Mouse (Mus musculus): ENCODE measurements around the gene Gm11554.
"Not testable (repeated sequence)": the region's sequence is repeated elsewhere in the genome, so short reads cannot be mapped to it uniquely, and the experiment has no call there.

Gm11554 gene

DNA sequence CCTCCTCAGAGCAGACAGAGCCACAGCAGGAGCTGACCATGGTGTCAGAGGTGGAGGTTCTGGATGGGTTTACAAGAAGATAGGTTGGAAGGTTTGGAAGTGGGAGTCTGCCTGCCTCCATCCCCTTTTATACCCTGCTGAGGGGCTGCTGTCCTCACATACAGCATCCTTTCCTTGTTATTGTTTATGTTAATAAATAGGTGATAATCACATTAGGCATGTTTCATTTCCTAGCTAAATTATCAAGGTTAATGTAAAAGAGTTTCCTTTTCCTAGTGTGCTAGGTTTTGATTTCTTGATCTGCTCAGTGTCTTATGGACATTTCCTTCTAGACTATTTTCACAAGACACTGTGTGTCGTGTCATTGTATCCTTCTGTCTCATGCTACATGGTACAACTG, at the start of gene Gm11554:
TSS of gene Gm11554 (minus strand) at position 101 of the 400 bp plus-strand sequence.
- DNase-seq (ENCODE audit: low spot score in 2 of 2) = not testable (repeated sequence)

DNA sequence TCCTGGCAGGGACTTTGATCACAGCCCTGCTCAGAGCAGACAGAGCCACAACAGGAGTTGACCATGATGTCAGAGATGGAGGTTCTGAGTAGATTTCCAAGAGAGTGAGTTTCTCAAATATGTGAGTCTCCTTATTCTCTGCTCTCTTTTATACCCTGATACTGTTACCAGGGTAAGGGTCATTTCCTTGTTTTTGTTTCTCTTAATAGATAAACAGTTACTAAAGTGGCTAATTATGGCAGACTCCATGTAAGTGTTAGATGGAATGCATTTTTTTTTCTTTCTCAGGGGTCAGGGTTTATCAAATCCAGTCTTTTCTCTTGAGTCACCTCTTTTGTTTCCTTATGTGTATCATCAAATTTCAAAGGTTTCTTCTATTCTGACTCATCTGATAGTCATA, 47.3 kb upstream of the Gm11554 start, which contains the start of gene Krtap4-16:
TSS of gene Krtap4-16 (minus strand) at position 101 of the 400 bp plus-strand sequence.
- no peak for DNase-seq (ENCODE audit: low spot score in 2 of 2)

DNA sequence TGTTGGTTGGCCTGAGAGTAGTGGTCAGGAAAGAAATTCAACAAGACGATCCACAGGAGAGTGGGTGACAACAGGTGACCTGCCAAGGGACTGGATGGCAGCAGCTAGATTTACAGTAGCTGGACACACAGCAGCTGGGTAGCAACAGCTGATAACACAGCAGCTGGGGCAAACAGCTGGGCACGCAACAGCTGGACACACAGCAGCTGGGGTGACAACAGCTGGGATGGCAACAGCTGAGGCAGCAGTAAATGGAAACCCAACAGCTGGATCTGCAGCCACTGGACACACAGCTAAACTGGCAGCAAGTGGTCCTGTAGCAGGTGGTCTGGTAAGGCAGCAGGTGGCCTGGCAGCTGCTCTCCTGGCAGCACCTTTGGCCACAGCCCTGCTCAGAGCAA, 42.5 kb upstream of the Gm11554 start:
- no peak for DNase-seq (ENCODE audit: low spot score in 2 of 2)

DNA sequence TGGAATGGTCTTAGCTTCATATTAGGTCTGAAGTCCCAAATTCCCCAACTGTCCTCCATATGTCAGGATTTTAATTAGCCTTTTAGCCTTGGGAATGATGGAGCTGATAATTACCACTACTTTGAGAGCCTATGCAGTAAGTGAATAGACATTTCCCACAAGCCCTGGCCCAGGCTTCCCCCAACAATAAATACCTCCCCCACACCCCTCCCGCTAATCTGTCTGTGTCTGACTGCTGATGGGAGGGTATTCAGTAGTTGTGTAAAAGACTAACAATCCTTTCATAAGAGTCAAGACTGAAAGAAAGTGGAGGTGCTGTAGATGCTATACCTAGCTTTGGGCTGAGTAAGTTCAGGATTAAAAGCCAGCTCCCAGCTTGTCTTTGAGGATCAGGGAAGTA, 37.9 kb upstream of the Gm11554 start:
- no peak for DNase-seq (ENCODE audit: low spot score in 2 of 2)

DNA sequence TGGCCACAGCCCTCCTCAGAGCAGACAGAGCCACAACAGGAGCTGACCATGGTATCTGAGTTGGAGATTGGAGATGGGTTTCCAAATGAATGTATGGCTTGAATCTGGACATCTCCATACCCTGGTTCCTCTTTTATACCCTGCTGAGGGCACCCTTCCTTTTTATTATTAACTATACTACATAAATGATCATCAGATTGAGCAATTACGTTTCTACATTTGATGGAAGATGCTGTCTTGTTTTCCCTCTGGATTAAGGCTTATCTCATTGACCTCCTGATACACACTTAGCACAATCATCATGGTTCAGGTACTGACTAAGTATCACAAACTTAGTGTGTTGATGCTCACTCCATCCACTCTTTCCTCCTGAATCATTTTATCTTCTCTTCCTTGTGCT, 33.7 kb upstream of the Gm11554 start, which contains the start of gene 2300003K06Rik:
TSS of gene 2300003K06Rik (minus strand) at position 101 of the 400 bp plus-strand sequence.
- DNase-seq (ENCODE audit: low spot score in 2 of 2) = no peak

DNA sequence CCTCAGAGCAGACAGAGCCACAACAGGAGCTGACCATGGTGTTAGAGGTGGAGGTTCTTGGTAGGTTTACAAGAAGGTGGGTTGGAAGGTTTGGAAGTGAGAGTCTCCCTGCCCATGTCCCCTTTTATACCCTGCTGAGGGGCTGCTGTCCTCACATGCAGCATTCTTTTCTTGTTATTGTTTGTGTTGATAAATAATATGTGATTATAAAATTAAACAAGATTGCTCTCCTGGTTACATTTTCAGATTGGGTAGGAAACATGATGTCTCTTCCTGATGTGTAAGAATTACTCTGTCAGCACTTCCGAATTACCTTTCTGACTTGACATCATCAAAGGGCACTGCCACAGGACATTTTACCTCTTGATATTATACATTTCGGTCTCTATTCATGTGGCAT, 11.3 kb upstream of the Gm11554 start, which contains the start of gene Gm11564:
TSS of gene Gm11564 (minus strand) at position 101 of the 400 bp plus-strand sequence.
- not testable (repeated sequence) for DNase-seq (ENCODE audit: low spot score in 2 of 2)

DNA sequence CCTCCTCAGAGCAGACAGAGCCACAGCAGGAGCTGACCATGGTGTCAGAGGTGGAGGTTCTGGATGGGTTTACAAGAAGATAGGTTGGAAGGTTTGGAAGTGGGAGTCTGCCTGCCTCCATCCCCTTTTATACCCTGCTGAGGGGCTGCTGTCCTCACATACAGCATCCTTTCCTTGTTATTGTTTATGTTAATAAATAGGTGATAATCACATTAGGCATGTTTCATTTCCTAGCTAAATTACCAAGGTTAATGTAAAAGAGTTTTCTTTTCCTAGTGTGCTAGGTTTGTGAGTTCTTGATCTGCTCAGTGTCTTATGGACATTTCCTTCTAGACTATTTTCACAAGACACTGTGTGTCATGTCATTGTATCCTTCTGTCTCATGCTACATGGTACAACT, 5.5 kb upstream of the Gm11554 start, which contains the start of gene Krtap4-13:
TSS of gene Krtap4-13 (minus strand) at position 101 of the 400 bp plus-strand sequence.
- DNase-seq (ENCODE audit: low spot score in 2 of 2) = not testable (repeated sequence)

DNA sequence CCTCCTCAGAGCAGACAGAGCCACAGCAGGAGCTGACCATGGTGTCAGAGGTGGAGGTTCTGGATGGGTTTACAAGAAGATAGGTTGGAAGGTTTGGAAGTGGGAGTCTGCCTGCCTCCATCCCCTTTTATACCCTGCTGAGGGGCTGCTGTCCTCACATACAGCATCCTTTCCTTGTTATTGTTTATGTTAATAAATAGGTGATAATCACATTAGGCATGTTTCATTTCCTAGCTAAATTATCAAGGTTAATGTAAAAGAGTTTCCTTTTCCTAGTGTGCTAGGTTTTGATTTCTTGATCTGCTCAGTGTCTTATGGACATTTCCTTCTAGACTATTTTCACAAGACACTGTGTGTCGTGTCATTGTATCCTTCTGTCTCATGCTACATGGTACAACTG, 5.4 kb downstream of the Gm11554 start, which contains the start of gene Gm11569:
TSS of gene Gm11569 (minus strand) at position 101 of the 400 bp plus-strand sequence.
- DNase-seq (ENCODE audit: low spot score in 2 of 2) = not testable (repeated sequence)

DNA sequence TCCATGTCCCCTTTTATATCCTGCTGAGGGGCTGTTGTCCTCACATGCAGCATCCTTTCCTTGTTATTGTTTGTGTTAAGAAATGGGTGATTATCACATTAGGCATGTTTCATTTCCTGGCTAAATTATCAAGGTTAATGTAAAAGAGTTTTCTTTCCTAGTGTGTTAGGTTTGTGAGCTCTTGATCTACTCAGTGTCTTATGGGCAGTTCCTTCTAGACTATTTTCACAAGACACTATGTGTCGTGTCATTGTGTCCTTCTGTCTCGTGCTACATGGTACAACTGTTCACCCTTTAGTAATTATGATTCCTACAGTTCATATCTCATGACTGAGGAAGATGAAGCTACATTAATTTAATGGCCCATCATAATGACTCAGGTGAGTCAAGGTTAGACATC, 10.9 kb downstream of the Gm11554 start, which contains the start of gene Gm11596:
TSS of gene Gm11596 (minus strand) at position 101 of the 400 bp plus-strand sequence.
- DNase-seq (ENCODE audit: low spot score in 2 of 2) = no peak

DNA sequence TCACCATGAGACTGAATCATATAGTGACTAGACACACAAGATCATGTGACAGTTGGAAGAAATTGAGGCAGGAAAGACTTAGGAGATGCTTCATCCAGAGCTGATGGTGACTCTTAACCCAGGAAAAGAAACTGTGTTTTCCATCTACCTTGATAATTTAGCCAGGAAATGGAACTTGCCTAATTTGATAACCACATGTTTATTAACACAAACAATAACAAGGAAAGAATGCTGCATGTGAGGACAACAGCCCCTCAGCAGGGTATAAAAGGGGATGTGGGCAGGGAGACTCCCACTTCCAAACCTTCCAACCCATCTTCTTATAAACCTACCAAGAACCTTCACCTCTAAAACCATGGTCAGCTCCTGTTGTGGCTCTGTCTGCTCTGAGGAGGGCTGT, 19.3 kb downstream of the Gm11554 start, which contains the start of gene Krtap4-9:
TSS of gene Krtap4-9 (plus strand) at position 301 of the 400 bp plus-strand sequence.
- not testable (repeated sequence) for DNase-seq (ENCODE audit: low spot score in 2 of 2)

DNA sequence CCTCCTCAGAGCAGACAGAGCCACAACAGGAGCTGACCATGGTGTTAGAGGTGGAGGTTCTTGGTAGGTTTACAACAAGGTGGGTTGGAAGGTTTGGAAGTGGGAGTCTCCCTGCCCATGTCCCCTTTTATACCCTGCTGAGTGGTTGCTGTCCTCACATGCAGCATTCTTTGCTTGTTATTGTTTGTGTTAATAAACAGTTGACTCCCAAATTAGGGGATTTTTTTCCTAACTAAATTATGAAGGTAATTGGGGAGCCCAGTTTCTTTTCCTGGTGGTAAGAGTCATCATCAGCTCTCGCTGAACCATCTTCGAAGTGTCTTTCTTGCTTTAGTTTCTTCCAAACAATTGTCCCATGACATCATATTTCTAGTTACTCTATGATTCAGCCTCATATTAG, 23.6 kb downstream of the Gm11554 start, which contains the start of gene Krtap4-8:
TSS of gene Krtap4-8 (minus strand) at position 101 of the 400 bp plus-strand sequence.
- no peak for DNase-seq (ENCODE audit: low spot score in 2 of 2)

DNA sequence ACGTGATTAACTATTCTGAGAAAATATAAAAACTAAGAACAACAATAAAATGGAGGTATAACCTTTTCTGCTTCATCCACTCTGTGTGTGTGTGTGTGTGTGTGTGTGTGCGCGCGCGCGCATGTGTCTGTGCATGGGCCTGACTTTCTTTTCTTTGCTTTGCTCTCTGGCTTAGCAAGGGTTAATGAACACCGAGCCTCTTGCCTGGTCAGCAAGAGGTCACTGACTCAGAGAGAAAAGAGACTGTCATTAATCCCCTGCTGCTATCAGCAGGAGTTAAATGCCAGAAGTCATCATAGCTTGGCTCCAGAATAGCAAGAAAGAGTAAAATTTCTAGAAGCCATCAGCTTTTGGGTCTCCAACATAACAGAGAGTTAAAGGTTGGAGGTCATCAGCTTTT, 25.8 kb downstream of the Gm11554 start:
- DNase-seq (ENCODE audit: low spot score in 2 of 2) = no peak

DNA sequence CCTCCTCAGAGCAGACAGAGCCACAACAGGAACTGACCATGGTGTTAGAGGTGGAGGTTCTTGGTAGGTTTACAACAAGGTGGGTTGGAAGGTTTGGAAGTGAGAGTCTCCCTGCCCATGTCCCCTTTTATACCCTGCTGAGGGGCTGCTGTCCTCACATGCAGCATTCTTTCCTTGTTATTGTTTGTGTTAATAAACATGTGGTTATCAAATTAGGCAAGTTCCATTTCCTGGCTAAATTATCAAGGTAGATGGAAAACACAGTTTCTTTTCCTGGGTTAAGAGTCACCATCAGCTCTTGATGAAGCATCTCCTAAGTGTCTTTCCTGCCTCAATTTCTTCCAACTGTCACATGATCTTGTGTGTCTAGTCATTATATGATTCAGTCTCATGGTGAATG, 31.4 kb downstream of the Gm11554 start, which contains the start of gene Gm11595:
TSS of gene Gm11595 (minus strand) at position 101 of the 400 bp plus-strand sequence.
- not testable (repeated sequence) for DNase-seq (ENCODE audit: low spot score in 2 of 2)

DNA sequence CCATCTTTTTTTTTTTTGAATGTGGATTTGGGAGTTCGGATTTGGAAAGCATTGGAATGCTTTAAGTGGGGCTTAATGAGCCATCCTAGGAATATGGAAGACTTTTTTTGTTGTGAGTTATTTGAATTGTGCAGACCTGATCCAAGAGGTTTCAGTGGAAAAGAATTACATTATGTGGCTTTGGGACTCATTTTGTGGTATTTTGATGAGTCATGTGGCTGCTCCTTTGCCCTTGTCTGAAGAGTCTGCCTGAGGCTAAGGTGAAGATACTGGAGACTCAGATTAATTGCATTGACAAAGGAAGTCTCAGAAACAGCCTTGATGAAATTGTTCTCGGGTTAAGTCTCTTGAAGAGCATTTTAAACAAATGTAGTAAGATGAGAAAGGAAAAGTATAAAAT, 35.8 kb downstream of the Gm11554 start:
- DNase-seq (ENCODE audit: low spot score in 2 of 2) = no peak

DNA sequence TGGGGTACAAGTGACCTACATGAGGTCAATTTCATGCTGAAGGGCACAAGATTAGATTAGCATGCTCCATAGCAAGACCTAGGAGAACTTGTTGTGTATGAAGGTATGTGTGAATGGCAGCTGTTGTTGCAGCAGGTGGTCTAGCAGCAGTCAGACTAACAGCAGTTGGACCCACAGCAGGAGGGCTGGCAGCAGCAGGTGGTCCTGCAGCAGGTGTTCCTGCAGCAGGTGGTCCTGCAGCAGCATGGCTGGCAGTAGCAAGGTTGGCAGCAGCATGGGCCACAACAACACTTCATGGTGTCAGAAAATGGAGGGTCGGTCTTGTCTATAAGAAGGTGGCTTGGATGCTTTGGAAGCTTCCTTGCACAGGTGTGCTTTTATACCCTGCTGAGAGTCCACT, 45.4 kb downstream of the Gm11554 start:
- no peak for DNase-seq (ENCODE audit: low spot score in 2 of 2)
